Mouse (Mus musculus) skeletal muscle tissue, adult 2 months (tissue): ENCODE results near the gene Sh3kbp1.
"Not testable (repeated sequence)": the region's sequence is repeated elsewhere in the genome, so short reads cannot be mapped to it uniquely, and the experiment has no call there.

Experiments used
- DNase-seq: peaks from one replicate; pipeline ENCODE4 v3.0.0-alpha.2; 2012; ENCODE audit warnings: low read depth, low spot score

Gene Sh3kbp1

GRCm38 (mm10) chrX:159626907-159627587, at the start of gene Sh3kbp1:
Sh3kbp1 (plus strand) TSS chrX:159627272.
- no peak for DNase-seq

DNA sequence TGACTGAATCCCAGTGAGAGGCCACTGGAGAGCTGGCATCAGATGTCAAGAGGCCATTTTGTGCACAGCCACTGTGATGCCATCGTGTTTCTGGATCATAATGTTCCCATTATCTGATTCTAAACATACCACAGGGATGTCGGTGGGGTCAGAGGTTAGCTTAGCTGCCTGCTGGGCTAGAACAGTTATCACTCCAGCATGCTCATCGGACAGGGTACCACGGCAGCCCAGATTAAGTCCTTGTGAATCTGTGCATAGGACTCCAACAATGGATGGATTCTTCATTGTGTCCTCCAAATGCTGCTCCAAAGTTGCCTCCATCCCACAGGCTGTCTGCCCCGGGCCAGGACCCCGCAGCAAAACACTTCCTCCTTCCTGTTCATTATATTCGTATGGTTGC, 42.3 kb upstream of the Sh3kbp1 start:
- not testable (repeated sequence) for DNase-seq

DNA sequence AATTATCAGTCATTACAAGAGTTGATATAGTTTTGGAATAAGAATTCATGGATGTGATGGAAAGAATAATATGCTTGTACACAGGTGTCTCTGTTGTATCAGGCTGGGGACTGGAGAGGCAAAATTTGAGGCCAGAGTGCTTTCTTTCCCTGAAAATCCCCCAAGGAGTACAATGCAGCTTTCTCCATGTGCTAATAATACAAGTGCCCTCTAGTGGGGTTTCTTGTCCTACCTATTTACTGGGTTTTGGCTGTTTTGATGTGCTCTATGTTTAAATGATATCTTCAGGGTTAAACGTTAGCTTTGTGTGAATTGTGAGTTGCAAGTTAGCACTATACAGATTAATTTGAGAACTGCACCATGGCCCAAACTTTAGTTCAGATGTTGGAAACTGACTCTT, 35.4 kb upstream of the Sh3kbp1 start:
- no peak for DNase-seq

GRCm38 (mm10) chrX:159597502-159597901, 29.6 kb upstream of the Sh3kbp1 start:
- DNase-seq = no peak

- DNase-seq = no peak
Observed at GRCm38 (mm10) chrX:159604832-159605231, 22.2 kb upstream of the Sh3kbp1 start.

DNA sequence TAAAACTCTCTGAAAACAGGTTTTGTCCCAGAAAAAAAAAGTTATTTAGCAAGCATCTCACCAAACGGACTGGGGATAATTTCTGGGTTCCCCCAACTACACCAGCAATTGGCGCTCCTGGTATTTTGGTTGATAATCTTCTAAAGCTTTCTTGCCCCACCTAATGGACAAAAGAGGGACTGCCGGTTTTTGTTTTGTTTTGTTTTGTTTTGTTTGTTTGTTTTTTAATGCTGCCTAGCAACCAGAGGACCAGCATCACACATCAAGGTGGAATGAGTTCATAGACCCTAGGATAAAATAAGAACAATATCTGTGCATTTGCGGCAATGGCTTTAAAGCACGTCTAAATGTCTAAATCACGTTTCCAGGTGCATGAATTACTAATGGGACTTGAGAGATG, 20.1 kb upstream of the Sh3kbp1 start:
- DNase-seq = no peak

DNA sequence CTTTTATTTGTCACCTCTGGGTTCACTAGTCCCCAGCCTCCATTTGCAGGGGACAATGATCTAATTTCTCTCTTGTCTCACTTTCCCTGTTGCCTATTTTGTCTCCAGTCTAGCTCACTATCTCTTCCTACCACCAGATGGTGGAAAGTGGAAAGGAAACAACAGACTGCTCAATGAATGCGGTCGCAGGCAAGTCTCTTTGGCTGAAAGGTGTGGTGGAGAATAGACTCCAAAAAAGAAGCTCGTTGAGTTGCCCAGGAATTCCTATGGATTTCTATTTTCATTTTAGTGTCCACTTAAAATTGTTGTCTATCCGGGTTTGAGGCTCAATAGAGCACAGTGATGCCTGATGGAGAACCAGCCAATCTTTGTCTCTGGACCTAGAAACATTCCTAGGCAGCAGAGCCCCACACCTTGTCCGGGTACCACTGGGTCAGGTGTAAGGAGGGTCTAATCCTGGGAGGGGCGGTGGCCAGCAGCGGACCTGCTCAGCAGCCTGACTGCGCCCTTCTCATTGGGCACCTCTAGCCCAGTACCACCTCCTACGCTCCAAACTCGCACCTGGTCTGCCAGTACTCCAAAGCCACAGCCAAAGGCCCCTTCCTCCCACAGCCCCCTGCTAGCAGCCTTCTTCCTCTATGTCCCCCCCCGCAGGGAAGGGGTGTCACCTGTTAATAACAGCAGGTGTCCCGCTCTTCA, 715 bp upstream of the Sh3kbp1 start:
- DNase-seq = no peak

GRCm38 (mm10) chrX:159627588-159628566, 805 bp downstream of the Sh3kbp1 start:
- DNase-seq = no peak

GRCm38 (mm10) chrX:159628629-159629028, 1.6 kb downstream of the Sh3kbp1 start:
- DNase-seq = no peak

DNA sequence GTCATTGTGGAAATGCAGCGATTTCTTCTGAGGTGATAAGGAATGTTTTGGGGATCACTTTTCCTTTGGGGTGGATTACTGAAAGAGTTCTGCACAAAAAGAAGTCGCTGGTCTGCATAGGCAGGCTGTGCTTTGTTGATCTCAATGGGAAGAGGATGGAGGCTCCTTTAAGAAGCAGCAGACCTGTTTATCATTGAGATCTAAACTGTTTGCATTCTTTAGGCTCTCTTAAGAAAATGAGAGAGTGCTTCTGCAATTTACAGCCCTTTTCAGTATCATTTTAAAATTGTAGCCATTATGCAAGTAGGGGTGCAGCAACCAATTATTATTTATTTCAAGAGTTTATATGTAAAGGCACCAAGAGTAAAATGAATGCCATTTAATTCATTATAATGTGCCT, 2.1 kb downstream of the Sh3kbp1 start:
- DNase-seq = no peak

GRCm38 (mm10) chrX:159638500-159639227, 11.6 kb downstream of the Sh3kbp1 start:
- DNase-seq = no peak

DNA sequence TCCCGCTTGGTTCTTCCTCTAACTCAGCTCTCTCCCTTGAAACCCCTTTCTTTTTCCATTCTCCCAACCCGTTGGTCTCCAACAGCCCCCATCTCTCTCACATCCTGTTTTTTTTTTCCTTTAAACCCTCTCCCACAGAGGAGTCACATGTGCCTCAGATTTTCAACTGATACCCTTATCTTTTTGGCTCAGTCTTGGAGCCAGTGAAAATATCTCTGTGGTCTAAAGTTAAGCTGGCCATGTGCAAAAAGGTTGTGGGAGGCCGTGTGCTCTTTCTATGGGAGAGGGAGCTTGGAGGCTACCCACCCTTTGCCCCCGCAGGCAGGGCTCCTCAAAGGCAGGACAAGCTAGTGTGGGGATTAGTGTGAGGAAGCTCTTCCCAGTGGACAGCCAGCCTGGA, 12.9 kb downstream of the Sh3kbp1 start:
- DNase-seq = no peak

DNA sequence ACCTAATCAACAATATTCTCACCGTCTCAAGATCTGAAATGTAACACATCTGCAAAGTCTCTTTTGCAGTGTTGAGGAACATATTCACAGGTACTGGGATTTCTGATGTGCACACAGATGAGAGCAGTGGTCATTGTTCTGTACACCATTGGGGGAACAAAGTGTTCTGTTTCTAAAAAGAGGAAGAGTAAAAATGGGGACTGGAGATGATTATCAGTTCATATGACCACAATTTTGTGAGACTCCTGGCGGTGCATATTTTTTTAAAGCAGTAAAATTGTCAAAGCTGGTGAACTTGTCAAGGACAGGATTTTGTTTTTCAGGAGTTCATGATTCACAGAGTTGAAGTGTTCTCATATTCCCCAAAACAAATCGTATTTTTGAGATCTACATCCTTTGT, 18.2 kb downstream of the Sh3kbp1 start:
- DNase-seq = no peak

DNA sequence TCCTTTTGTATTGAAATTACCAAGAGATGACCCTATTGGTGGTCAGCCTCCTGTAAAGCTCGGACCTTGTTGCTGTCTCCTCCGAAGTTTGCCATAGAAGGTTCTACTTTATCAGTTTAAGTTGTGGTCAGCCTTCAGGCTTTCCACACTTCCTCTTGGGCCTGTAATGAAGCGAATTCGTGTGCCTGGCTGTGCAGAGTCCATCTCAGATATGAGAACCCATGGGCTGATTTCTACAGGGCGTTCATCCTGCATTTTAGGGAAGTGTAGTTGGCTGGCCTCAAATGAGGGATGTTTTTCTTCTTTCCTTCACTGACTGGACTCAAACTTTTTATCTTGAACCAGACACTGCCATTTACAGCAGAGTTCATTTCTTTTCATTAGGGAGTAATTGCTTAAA, 20.5 kb downstream of the Sh3kbp1 start:
- DNase-seq = no peak

DNA sequence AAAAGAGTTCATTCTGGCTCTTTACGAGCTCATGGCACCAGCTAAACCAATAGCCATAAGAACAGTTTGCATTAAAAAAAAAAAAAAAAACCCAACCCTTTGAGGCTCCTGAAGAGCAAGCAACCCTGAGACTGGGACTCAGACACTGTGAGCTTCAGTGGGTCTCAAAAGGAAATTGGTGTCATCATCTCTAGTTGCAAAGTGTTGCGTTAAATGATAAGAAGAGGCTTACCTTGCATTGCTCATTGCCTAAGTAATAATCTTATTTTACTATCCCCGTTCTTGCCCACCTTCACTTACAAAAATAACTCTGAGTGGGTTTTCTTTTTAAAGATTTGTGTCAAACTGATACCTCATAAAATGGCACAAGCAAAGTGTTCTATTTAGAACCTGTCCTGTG, 21.5 kb downstream of the Sh3kbp1 start:
- no peak for DNase-seq

DNA sequence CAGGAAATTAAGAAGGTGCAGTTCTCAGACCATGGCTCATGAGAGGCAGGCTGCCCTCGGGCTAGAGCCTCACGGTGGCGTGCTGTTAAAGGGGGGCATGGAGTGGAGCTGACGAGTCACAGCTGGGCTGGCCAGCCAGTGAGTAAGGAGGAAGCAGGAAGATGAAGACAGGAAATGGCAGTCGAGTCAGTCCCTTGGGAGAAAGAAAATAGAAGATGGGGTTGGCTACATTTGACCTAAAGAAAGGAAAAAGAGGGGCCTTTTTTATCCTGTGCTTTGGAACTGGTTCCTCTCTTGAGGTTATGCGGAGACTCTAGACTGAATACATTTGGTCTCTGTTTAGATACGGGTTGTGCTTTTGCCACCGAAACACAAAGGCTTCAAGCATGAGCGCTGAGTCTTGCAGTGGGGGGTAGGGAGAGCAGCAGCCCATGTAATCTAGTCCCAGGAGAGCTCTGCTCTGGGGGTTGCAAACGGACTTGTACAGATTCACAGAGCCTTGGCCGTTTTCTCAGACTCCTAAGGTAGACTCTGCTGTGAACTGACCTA, 23.1 kb downstream of the Sh3kbp1 start:
- no peak for DNase-seq

GRCm38 (mm10) chrX:159650727-159651126, 23.7 kb downstream of the Sh3kbp1 start:
- no peak for DNase-seq

- no peak for DNase-seq
Observed at GRCm38 (mm10) chrX:159671388-159671787, 44.3 kb downstream of the Sh3kbp1 start.

DNA sequence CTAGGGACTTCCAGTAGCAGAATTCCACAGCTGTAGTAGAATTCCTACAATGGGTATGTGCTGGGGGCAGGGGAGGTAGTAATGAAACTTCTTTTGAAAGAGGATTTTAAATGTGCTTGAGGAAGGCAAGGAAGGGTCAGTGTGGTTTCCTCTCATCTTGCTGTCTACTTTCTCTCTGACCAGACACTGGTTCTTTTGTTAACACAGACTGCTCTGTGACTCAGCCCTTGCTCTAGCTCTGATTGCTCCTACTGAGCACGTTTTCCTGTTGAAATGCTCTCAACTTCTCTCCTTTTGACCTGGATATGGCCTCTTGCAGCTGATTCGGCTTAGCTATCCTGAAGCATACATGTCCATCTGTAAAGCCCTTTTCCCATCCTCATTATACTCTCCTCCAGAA, 45.4 kb downstream of the Sh3kbp1 start:
- no peak for DNase-seq

- no peak for DNase-seq
Observed at GRCm38 (mm10) chrX:159676242-159676641, 49.2 kb downstream of the Sh3kbp1 start.
